Mouse (Mus musculus): ENCODE results near the gene Slc18a3. TPM values are rescaled to one million over a fixed set of nuclear protein-coding genes. Genes with fewer than 3 reads are reported as not detected.

Gene Slc18a3
- polyA plus RNA-seq, 1 experiment from 2014 or later = 30.0 TPM

GRCm38 (mm10) chr14:32443446-32443845 is 21.2 kb downstream of the Slc18a3 start:
- 24% methylated on average over 8 of the region's 8 CpGs for WGBS
- ATAC-seq (ENCODE audit: low FRiP score, low read depth) = no peak

GRCm38 (mm10) chr14:32439744-32440143 is 24.9 kb downstream of the Slc18a3 start:
- Histone ChIP-seq H3K36me3 (no peaks in the 10 kb centered on the region), H3K9ac (no peak overlapping the region), H3K4me3 (no peak overlapping the region), H3K27ac (no peak overlapping the region), H3K4me2 (replicated peaks) (no peak overlapping the region), H3K4me1 (peaks cover 12% of the 10 kb centered on the region; the same call in 1 of the 2 replicates), H3K27me3 (replicated peaks) (no peaks in the 10 kb centered on the region; the same call in 1 of the 2 replicates), H3K9me3 (no peaks in the 10 kb centered on the region)
- 34% methylated on average over 3 of the region's 3 CpGs for WGBS
- peak; percentile 48; the same call in 1 of the 2 replicates for ATAC-seq (ENCODE audit: low FRiP score, low read depth)

More at GRCm38 (mm10) chr14:32443446-32443845, 21.2 kb downstream of the Slc18a3 start:
- H3K36me3 ChIP-seq = no peaks in the 10 kb centered on the region
- H3K9ac ChIP-seq = no peak overlapping the region
- no peaks in the 10 kb centered on the region for H3K9me3 ChIP-seq
- no peak overlapping the region for H3K27ac ChIP-seq
- no peak overlapping the region for H3K4me2 ChIP-seq (replicated peaks)
- no peak overlapping the region for H3K4me3 ChIP-seq
- no peaks in the 10 kb centered on the region; the same call in 1 of the 2 replicates for H3K27me3 ChIP-seq (replicated peaks)
- H3K4me1 ChIP-seq = peaks cover 12% of the 10 kb centered on the region; the same call in 1 of the 2 replicates

GRCm38 (mm10) chr14:32439316-32439715 is 25.3 kb downstream of the Slc18a3 start:
- peak; percentile 4; the same call in 1 of the 2 replicates for ATAC-seq (ENCODE audit: low FRiP score, low read depth)
- Histone ChIP-seq H3K27me3 (replicated peaks) (no peaks in the 10 kb centered on the region; the same call in 1 of the 2 replicates), H3K4me1 (peaks cover 12% of the 10 kb centered on the region; the same call in 1 of the 2 replicates), H3K4me3 (no peak overlapping the region), H3K9me3 (no peaks in the 10 kb centered on the region), H3K4me2 (replicated peaks) (no peak overlapping the region), H3K36me3 (no peaks in the 10 kb centered on the region), H3K27ac (no peak overlapping the region), H3K9ac (no peak overlapping the region)
- WGBS = 77% methylated on average over 5 of the region's 5 CpGs

- no peaks in the 10 kb centered on the region; the same call in 1 of the 2 replicates for H3K27me3 ChIP-seq (replicated peaks)
- ATAC-seq (ENCODE audit: low FRiP score, low read depth) = no peak
- H3K4me3 ChIP-seq = no peak overlapping the region
- WGBS = 43% methylated on average over 5 of the region's 5 CpGs
- peaks cover 7% of the 10 kb centered on the region; the same call in 1 of the 2 replicates for H3K4me1 ChIP-seq
- no peak overlapping the region for H3K4me2 ChIP-seq (replicated peaks)
- no peaks in the 10 kb centered on the region for H3K36me3 ChIP-seq
- H3K9me3 ChIP-seq = no peaks in the 10 kb centered on the region
- H3K27ac ChIP-seq = no peak overlapping the region
- no peak overlapping the region for H3K9ac ChIP-seq
Observed at GRCm38 (mm10) chr14:32437352-32437793, 27.3 kb downstream of the Slc18a3 start.

- ATAC-seq (ENCODE audit: low FRiP score, low read depth) = no peak
- 5% methylated on average over 8 of the region's 8 CpGs for WGBS
- Histone ChIP-seq H3K27me3 (replicated peaks) (0 out of 2 replicates have a peak, but pooled peaks cover 2% of the 10 kb centered on the region), H3K9ac (no peak overlapping the region), H3K9me3 (no peaks in the 10 kb centered on the region), H3K4me3 (no peak overlapping the region), H3K4me1 (0 out of 2 replicates have a peak, but pooled peaks cover 8% of the 10 kb centered on the region), H3K36me3 (no peaks in the 10 kb centered on the region), H3K4me2 (replicated peaks) (no peak overlapping the region), H3K27ac (no peak overlapping the region)
Observed at GRCm38 (mm10) chr14:32429030-32429602, 35.5 kb downstream of the Slc18a3 start.

GRCm38 (mm10) chr14:32423946-32424345 is 40.7 kb downstream of the Slc18a3 start:
- H3K36me3 ChIP-seq = no peaks in the 10 kb centered on the region
- peaks cover 11% of the 10 kb centered on the region; the same call in 1 of the 2 replicates for H3K27me3 ChIP-seq (replicated peaks)
- no peak overlapping the region for H3K27ac ChIP-seq
- no peak overlapping the region for H3K4me3 ChIP-seq
- 0 out of 2 replicates have a peak, but pooled peaks cover 2% of the 10 kb centered on the region for H3K4me1 ChIP-seq
- no peak for ATAC-seq (ENCODE audit: low FRiP score, low read depth)
- H3K9me3 ChIP-seq = no peaks in the 10 kb centered on the region
- 91% methylated on average over 7 of the region's 7 CpGs for WGBS
- no peak overlapping the region for H3K9ac ChIP-seq
- no peak overlapping the region for H3K4me2 ChIP-seq (replicated peaks)

- no peak overlapping the region for H3K4me2 ChIP-seq (replicated peaks)
- H3K36me3 ChIP-seq = no peaks in the 10 kb centered on the region
- peaks cover 8% of the 10 kb centered on the region; the same call in 1 of the 2 replicates for H3K27me3 ChIP-seq (replicated peaks)
- no peaks in the 10 kb centered on the region for H3K4me1 ChIP-seq
- no peak overlapping the region for H3K9ac ChIP-seq
- WGBS = 79% methylated on average over 11 of the region's 11 CpGs
- no peak overlapping the region for H3K4me3 ChIP-seq
- 0 out of 2 replicates have a peak, but pooled peaks cover 5% of the 10 kb centered on the region for H3K9me3 ChIP-seq
- no peak for ATAC-seq (ENCODE audit: low FRiP score, low read depth)
- no peak overlapping the region for H3K27ac ChIP-seq
Observed at GRCm38 (mm10) chr14:32418747-32419146, 45.9 kb downstream of the Slc18a3 start.

Other genes with a start within 250 kb of the Slc18a3 start
- gene Ogdhl, start 142.8 kb downstream of the Slc18a3 start, polyA plus RNA-seq (2016; fragmentation: Nextera tagmentation; extraction: Ambion mirVana) = 17.9 and 19.7 TPM in 2 replicates
- not detected in 2 replicates for gene 1700024G13Rik, start 76.5 kb downstream of the Slc18a3 start, polyA plus RNA-seq (2016; fragmentation: Nextera tagmentation; extraction: Ambion mirVana)
- gene Chat, start 1.1 kb upstream of the Slc18a3 start, polyA plus RNA-seq (2016; fragmentation: Nextera tagmentation; extraction: Ambion mirVana) = 4.4 and 5.6 TPM in 2 replicates
- gene Ercc6, start 48.7 kb upstream of the Slc18a3 start, polyA plus RNA-seq (2016; fragmentation: Nextera tagmentation; extraction: Ambion mirVana) = 30.5 and 31.9 TPM in 2 replicates
- 33.5 and 43.7 TPM in 2 replicates for gene Prrxl1, start 134.6 kb upstream of the Slc18a3 start, polyA plus RNA-seq (2016; fragmentation: Nextera tagmentation; extraction: Ambion mirVana)
- 0.24 and 0.32 TPM in 2 replicates for gene 3425401B19Rik, start 220.4 kb upstream of the Slc18a3 start, polyA plus RNA-seq (2016; fragmentation: Nextera tagmentation; extraction: Ambion mirVana)